Mouse (Mus musculus): Measurements from ENCODE around the gene Olfr623. TPM values are rescaled to one million over a fixed set of nuclear protein-coding genes. Genes with fewer than 3 reads are reported as not detected.

Olfr623 gene
- total RNA-seq (2022) = not detected

DNA sequence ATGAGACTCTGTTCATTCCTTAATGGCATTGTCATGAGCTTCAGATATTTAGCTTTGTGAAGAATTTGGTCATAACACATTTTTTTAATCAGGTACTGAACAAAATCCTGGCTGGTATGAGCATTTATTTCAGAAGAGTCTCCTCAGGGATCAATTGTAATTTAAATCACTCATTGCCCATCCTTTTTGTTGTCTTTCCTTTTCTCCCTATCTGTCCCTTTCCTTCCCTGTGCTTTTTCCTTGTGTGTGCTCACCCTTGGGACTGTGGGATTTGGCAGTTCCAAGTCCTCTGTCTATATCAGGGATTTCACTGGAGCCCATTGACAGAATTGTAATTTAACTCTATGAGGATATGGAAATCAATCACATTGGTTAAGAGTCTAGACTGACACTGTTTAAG, at the start of gene Olfr623:
TSS of gene Olfr623 (minus strand) at position 101 of the 400 bp plus-strand sequence.
- DNase-seq (ENCODE audit: low spot score) = no peak

DNA sequence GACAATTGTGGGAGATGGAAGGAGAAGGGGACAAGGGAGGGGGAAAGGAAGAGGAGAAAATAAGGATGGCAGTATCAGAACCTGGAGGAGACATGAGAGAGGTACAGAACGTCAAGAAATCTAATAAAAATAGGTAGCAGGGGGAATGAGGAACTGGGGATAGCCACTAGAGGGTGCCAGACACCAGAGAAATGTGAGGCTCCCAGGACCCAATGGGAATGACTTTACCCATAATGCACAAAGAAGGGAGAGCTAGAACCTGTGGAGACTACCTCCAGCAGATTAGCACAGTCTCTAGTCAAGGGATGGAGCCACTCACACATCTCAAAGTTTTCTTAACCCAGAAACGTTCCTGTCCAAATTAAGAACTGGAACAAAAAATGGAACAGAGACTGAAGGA, 48.5 kb upstream of the Olfr623 start:
- DNase-seq (ENCODE audit: low spot score) = no peak

DNA sequence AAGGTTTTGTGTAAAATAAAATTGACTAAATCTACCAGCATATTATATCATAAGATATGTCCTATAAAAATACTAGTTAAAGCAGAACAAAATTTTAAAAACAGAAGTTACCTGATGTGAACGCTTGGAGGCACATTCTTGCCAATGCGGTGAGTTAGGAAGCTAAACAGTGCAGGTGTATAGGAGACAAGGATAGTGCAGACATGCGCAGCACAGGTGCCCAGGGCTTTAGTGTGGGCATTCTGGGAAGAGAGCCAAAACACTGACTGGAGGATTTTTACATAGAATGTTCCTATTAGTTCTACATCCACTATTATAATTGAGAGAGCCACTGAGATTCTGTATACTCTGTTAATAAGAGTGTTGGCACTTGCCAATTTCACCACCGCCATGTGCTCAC, 36.0 kb upstream of the Olfr623 start:
- no peak for DNase-seq (ENCODE audit: low spot score)

DNA sequence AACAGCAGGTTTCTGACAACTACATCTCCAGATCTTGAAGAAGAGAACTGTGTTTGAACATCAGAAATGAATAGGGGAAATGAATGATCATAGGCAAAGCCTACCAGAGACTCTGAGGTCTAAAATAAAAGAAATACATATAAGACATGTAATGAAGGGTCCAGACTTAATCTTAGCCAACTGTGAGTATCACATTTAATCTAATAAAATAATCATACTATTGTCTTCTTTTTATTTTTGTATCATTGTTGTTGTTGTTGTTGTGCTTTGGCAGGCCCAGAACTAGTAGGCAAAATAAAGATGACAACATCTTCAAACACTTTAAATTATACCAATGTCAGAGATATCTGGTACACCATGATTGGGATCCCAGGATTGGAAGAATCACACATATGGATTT, 18.9 kb upstream of the Olfr623 start, which contains the start of gene Olfr625-ps1:
TSS of gene Olfr625-ps1 (plus strand) at position 301 of the 400 bp plus-strand sequence.
- DNase-seq (ENCODE audit: low spot score) = no peak

DNA sequence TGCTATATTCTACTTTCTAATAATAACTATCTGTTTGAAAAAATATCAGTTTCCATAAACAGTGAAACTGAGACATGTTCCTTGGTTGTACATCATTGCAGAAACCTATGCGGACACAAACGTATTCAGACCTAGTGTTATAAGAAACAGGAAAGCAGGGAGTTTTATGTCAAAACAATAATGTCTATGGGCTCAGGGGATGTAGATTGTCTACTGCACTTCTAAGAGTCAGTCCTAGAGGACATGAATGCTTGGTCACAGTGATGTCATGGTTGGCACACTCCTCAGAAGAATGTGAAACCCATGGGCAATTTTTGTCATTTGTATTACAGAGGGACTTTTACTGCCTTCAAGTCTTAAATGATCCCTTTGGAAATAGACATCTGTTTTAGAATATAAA, 7.6 kb upstream of the Olfr623 start, which contains the start of gene Olfr624:
TSS of gene Olfr624 (minus strand) at position 101 of the 400 bp plus-strand sequence.
- no peak for DNase-seq (ENCODE audit: low spot score)

DNA sequence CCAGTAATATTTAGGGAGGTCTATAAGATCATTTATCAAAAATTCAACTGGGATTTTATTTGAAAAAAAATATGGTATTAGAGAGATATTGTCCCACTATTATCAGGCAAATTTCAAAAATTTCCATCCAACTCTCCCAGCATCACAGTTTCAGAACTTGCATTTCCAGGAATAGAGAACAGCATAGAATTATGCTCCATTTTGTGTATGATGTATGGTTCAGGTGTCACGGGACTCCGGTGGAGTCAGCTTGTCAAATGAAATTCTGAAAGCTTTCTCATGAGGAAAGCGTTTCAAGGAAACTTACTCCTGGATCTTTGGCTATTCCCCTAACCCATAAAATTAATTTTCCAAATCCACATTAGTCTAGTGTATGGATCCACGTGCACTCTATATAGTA, 19.4 kb downstream of the Olfr623 start:
- DNase-seq (ENCODE audit: low spot score) = no peak

DNA sequence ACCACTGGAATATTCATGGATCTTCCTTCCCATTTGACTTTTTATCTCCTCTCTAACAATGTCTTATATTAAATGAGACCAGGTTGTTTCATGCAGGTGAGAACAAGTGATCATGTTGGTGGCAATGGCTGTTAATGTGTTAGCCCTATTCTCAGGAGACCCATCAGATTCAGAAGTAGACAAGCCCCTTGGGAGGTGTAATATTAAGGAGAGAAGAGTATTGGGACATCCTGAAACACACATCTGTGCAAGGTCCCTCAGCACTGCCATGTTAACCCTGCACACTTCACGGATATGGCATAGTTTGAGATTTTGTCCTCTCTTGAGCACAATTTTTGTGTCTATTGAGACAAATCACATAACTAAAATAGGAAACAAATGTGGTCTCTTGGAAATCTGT, 20.9 kb downstream of the Olfr623 start, which contains the start of gene Olfr622:
TSS of gene Olfr622 (minus strand) at position 101 of the 400 bp plus-strand sequence.
- DNase-seq (ENCODE audit: low spot score) = no peak

DNA sequence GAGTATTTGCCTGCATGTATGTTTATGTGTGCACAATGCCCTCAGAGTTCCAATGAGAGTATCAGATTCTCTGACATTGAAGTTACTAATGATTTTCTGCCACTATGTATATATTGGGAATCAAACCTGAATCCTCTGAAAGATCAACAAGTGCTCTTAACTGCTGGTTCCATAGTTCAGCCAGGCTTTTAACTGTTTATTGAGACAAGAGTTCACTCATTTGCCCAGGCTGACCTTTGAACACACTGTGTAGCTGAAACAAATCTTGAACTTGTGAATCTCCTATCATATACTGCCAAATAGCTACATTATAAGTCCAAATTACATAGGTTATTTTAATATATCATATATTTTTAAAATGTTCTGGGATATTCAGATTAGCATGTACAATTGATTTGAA, 26.7 kb downstream of the Olfr623 start:
- DNase-seq (ENCODE audit: low spot score) = no peak

DNA sequence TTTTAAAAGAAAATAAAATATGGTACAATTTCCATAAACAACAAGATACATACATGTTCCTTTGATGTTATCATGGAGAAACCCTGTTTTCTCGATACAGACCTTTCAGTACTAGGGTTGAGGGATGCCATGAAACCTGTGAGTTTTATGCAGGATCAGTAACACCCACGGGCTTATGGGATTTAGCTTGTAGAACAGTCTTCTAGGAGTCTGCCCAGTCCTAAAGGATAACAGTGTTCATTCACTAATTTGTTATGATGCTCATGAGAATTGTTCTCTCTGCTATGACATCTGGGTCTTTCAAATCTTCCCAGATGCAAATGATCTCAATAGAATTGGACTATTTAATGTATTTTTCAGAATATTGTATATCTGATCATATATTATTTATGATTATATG, 51.1 kb downstream of the Olfr623 start, which contains the start of gene Olfr620:
TSS of gene Olfr620 (minus strand) at position 101 of the 400 bp plus-strand sequence.
- DNase-seq (ENCODE audit: low spot score) = no peak

Other genes starting within 250 kb of the Olfr623 start
- gene Usp17lc, start 248.6 kb downstream of the Olfr623 start, total RNA-seq (2022) = not detected
- gene Olfr605, start 218.3 kb downstream of the Olfr623 start, total RNA-seq (2022) = not detected
- not detected for gene Olfr606, start 214.7 kb downstream of the Olfr623 start, total RNA-seq (2022)
- gene Olfr607, start 199.5 kb downstream of the Olfr623 start, total RNA-seq (2022) = not detected
- not detected for gene Olfr608, start 193.8 kb downstream of the Olfr623 start, total RNA-seq (2022)
- gene Olfr609, start 165.6 kb downstream of the Olfr623 start, total RNA-seq (2022) = not detected
- gene Olfr610, start 151.6 kb downstream of the Olfr623 start, total RNA-seq (2022) = not detected
- gene Olfr611, start 142.9 kb downstream of the Olfr623 start, total RNA-seq (2022) = not detected
- not detected for gene Olfr612, start 121.0 kb downstream of the Olfr623 start, total RNA-seq (2022)
- gene Olfr613, start 115.6 kb downstream of the Olfr623 start, total RNA-seq (2022) = not detected
- not detected for gene Olfr615, start 107.6 kb downstream of the Olfr623 start, total RNA-seq (2022)
- not detected for gene Olfr616, start 94.6 kb downstream of the Olfr623 start, total RNA-seq (2022)
- gene Olfr617, start 90.6 kb downstream of the Olfr623 start, total RNA-seq (2022) = not detected
- not detected for gene Olfr618, start 73.6 kb downstream of the Olfr623 start, total RNA-seq (2022)
- not detected for gene Olfr619, start 63.1 kb downstream of the Olfr623 start, total RNA-seq (2022)
- gene Olfr620, start 51.2 kb downstream of the Olfr623 start, total RNA-seq (2022) = not detected
- gene Olfr622, start 21.0 kb downstream of the Olfr623 start, total RNA-seq (2022) = not detected
- not detected for gene Olfr624, start 7.5 kb upstream of the Olfr623 start, total RNA-seq (2022)
- not detected for gene Olfr625-ps1, start 19.0 kb upstream of the Olfr623 start, total RNA-seq (2022)
- not detected for gene Olfr243, start 51.0 kb upstream of the Olfr623 start, total RNA-seq (2022)
- gene Olfr628, start 66.7 kb upstream of the Olfr623 start, total RNA-seq (2022) = not detected
- gene Olfr629, start 81.2 kb upstream of the Olfr623 start, total RNA-seq (2022) = not detected
- gene Olfr630, start 93.6 kb upstream of the Olfr623 start, total RNA-seq (2022) = not detected
- gene Olfr69, start 107.9 kb upstream of the Olfr623 start, total RNA-seq (2022) = not detected
- not detected for gene Olfr68, start 116.0 kb upstream of the Olfr623 start, total RNA-seq (2022)
- gene Olfr67, start 128.1 kb upstream of the Olfr623 start, total RNA-seq (2022) = not detected
- 1,000 to 10,000 TPM in 1 of 4 experiments, 100 to 1,000 TPM in 3; 208 to 1,111 (median 289) TPM for gene Hbb-bt, start 150.3 kb upstream of the Olfr623 start, total RNA-seq (2022)
- over 10,000 TPM in 1 of 4 experiments, 1,000 to 10,000 TPM in 3; 2,003 to 12,142 (median 2,942) TPM for gene Hbb-bs, start 164.4 kb upstream of the Olfr623 start, total RNA-seq (2022)
- gene Hbb-bh2, start 176.8 kb upstream of the Olfr623 start, total RNA-seq (2022) = not detected
- not detected for gene Hbb-bh1, start 179.5 kb upstream of the Olfr623 start, total RNA-seq (2022)
- gene Hbb-y, start 189.5 kb upstream of the Olfr623 start, total RNA-seq (2022) = not detected
- gene Olfr66, start 222.6 kb upstream of the Olfr623 start, total RNA-seq (2022) = not detected
- not detected for gene Olfr64, start 230.8 kb upstream of the Olfr623 start, total RNA-seq (2022)
- not detected for gene Olfr65, start 239.8 kb upstream of the Olfr623 start, total RNA-seq (2022)

All from heart, adult 8-10 months (tissue).